26 mouse cellular contexts compared by ENCODE assay signal in genomic region chr16:23492783-23493182, GRCm38 (mm10). TPM values are rescaled to one million over a fixed set of nuclear protein-coding genes. Genes with fewer than 3 reads are reported as not detected.
DNase-seq lines count a peak whose midpoint lies in the region; ATAC-seq and TF ChIP-seq lines count a peak whose summit lies in the region.
"Had no signal": no experiment of that assay in that cellular context is flagged by ENCODE, and none has a peak within 500 bp of the region (broad histone marks: within the 10 kb centered on the region; RNA-seq: fewer than 3 reads in every experiment).

No protein-coding gene starts in this region.

- no peak overlapping the region for H3K4me3 ChIP-seq in kidney, adult 2 months (ENCODE audit: insufficient read depth, low read depth, low read length)
- no peak overlapping the region for H3K4me3 ChIP-seq in CH12.LX (replicated peaks in 1 of 3; ENCODE audit: low read depth in 2 of 3, low read length in 2 of 3, poor library complexity in 1 of 3)
- H3K4me3 ChIP-seq in hindbrain, embryonic 10.5 days, result no peak overlapping the region
- H3K4me3 ChIP-seq: embryonic facial prominence, embryonic 13.5 days; forebrain, embryonic 12.5 days; heart, embryonic 12.5 days; hindbrain, embryonic 12.5 days had no signal

- no peak; the same call in 1 of the 2 replicates for TF ChIP-seq RAD21 in CH12.LX (IDR thresholded peaks at IDR 0.05; ENCODE audit: low read depth, low read length)

- no peaks in the 10 kb centered on the region for H3K36me3 ChIP-seq in kidney, adult 2 months (ENCODE audit: control insufficient read depth, insufficient read depth, low read length)
- no peaks in the 10 kb centered on the region for H3K36me3 ChIP-seq in CH12.LX (replicated peaks in 1 of 2; ENCODE audit: control insufficient read depth in 1 of 2, insufficient read depth in 1 of 2, low read length in 1 of 2)
- H3K36me3 ChIP-seq in hindbrain, embryonic 10.5 days, result peaks cover 4% of the 10 kb centered on the region; the same call in 1 of the 2 replicates
- H3K36me3 ChIP-seq: embryonic facial prominence, embryonic 13.5 days; heart, embryonic 12.5 days had no signal

- H3K4me2 ChIP-seq in CH12.LX (ENCODE audit: insufficient read depth, low read depth, poor library complexity, severe bottlenecking), result peak overlapping the region; percentile 66
- H3K4me2 ChIP-seq: embryonic facial prominence, embryonic 13.5 days; forebrain, embryonic 12.5 days; heart, embryonic 12.5 days; hindbrain, embryonic 12.5 days had no signal

- no peaks in the 10 kb centered on the region for H3K79me2 ChIP-seq in CH12.LX (replicated peaks; ENCODE audit: control insufficient read depth, extremely low read depth, insufficient read depth, poor library complexity, severe bottlenecking)

- no peak for TF ChIP-seq CTCF in kidney, adult 2 months (conservative IDR thresholded peaks at IDR 0.05; ENCODE audit: insufficient read depth, insufficient read length, low read depth, low read length)
- no peak for TF ChIP-seq CTCF in CH12.LX (conservative IDR thresholded peaks at IDR 0.05 in 1 of 2, IDR thresholded peaks at IDR 0.05 in 1 of 2; ENCODE audit: low read depth in 2 of 2, low read length in 2 of 2)

- no peaks in the 10 kb centered on the region for H3K4me1 ChIP-seq in kidney, adult 2 months (ENCODE audit: control insufficient read depth, insufficient read depth, low read length)
- H3K4me1 ChIP-seq in CH12.LX (ENCODE audit: control insufficient read depth in 1 of 2, insufficient read depth in 2 of 2), result peaks cover 9 to 42% of the 10 kb centered on the region in 2 experiments
- peaks cover 17% of the 10 kb centered on the region for H3K4me1 ChIP-seq in hindbrain, embryonic 10.5 days (replicated peaks)

- ATAC-seq in common myeloid progenitor, adult 5-6 weeks (replicated peaks; ENCODE audit: low read depth, poor library complexity, severe bottlenecking), result 0 out of 2 replicates have a peak, but pooled peaks have one; percentile 39
- ATAC-seq: activated CD4-positive, CD25-positive, alpha-beta regulatory T cell, adult 4 months; CD4-positive, CD25-positive, alpha-beta regulatory T cell, adult 4 months; forebrain, postnatal 0 days; hindbrain, embryonic 16.5 days; inflammation-experienced regulatory T-cells, adult 6 months; Patski had no signal

- TF ChIP-seq EP300 in CH12.LX (IDR thresholded peaks at IDR 0.05; ENCODE audit: low read length), result peak; percentile 97

- no peak for TF ChIP-seq POLR2A in kidney, adult 2 months (IDR thresholded peaks at IDR 0.05; ENCODE audit: low read depth, low read length)
- no peak for TF ChIP-seq POLR2A in CH12.LX (IDR thresholded peaks at IDR 0.05; ENCODE audit: low read depth, low read length)

- H3K27me3 ChIP-seq in kidney, adult 2 months (replicated peaks; ENCODE audit: control insufficient read depth, insufficient read depth, low read length), result no peaks in the 10 kb centered on the region
- peaks cover 3% of the 10 kb centered on the region for H3K27me3 ChIP-seq in CH12.LX (replicated peaks)
- H3K27me3 ChIP-seq in hindbrain, embryonic 10.5 days (ENCODE audit: insufficient read depth, poor library complexity, severe bottlenecking), result peaks cover 41% of the 10 kb centered on the region
- H3K27me3 ChIP-seq: embryonic facial prominence, embryonic 13.5 days; hindbrain, embryonic 12.5 days; Patski had no signal

- H3K9ac ChIP-seq in CH12.LX (ENCODE audit: insufficient read depth, low read depth), result no peak overlapping the region
- H3K9ac ChIP-seq: embryonic facial prominence, embryonic 13.5 days; forebrain, embryonic 12.5 days; forebrain, postnatal 0 days; heart, embryonic 12.5 days; hindbrain, embryonic 12.5 days had no signal

- WGBS in kidney, adult 2 months, result 83% methylated on average over 4 of the region's 4 CpGs
- 74% methylated on average over 4 of the region's 4 CpGs for WGBS in hindbrain, embryonic 10.5 days

- in situ Hi-C loops in CH12.LX (cut with MboI; ENCODE audit: low pct_ligation_motif_present, low pct_unique_long_range_greater_than_20kb, low sequenced_read_pairs), result no loop called here

- DNase-seq in kidney, adult 2 months, result peak; percentile 25
- no peak for DNase-seq in kidney, postnatal 4 days
- DNase-seq in 3T3-L1 (ENCODE audit: low read depth, low spot score), result peak; percentile 66
- DNase-seq in CH12.LX (ENCODE audit: extremely low read depth), result peak; percentile 74
- DNase-seq in urinary bladder, adult 2 months (ENCODE audit: low spot score), result no peak
- DNase-seq in hindbrain, embryonic 10.5 days (ENCODE audit: low spot score), result no peak
- no peak for DNase-seq in testis, postnatal 10 days (ENCODE audit: low spot score)
- DNase-seq: adrenal gland, adult 8-10 months; B cell, adult 2 months; cerebellum, adult 11-12 months; cerebellum, adult 9-10 months; cerebellum, postnatal 25 days; forebrain, postnatal 0 days; gastrocnemius, postnatal 10 days; heart, postnatal 36 days had no signal

- no peak overlapping the region for H3K27ac ChIP-seq in kidney, adult 2 months (ENCODE audit: insufficient read depth, low read depth, low read length)
- no peak overlapping the region for H3K27ac ChIP-seq in CH12.LX (ENCODE audit: insufficient read depth, low read depth)
- H3K27ac ChIP-seq in hindbrain, embryonic 10.5 days, result no peak overlapping the region; the same call in 1 of the 2 replicates
- H3K27ac ChIP-seq: embryonic facial prominence, embryonic 13.5 days; forebrain, embryonic 12.5 days; hindbrain, embryonic 12.5 days had no signal

- H3K9me3 ChIP-seq in CH12.LX (replicated peaks; ENCODE audit: low read length), result no peaks in the 10 kb centered on the region
- no peaks in the 10 kb centered on the region for H3K9me3 ChIP-seq in hindbrain, embryonic 10.5 days
- H3K9me3 ChIP-seq: embryonic facial prominence, embryonic 13.5 days; forebrain, embryonic 12.5 days; heart, embryonic 12.5 days; hindbrain, embryonic 12.5 days had no signal

- dilution Hi-C loops in CH12.LX (cut with MboI; ENCODE audit: extremely low pct_ligation_motif_present, extremely low pct_unique_long_range_greater_than_20kb, low sequenced_read_pairs), result no loop called here

TF ChIP-seq in CH12.LX, 34 proteins besides CTCF, POLR2A, EP300 and RAD21 (continues in another document):
- TF ChIP-seq USF1 (IDR thresholded peaks at IDR 0.05; ENCODE audit: low read depth, low read length) (no peak), ETS1 (conservative IDR thresholded peaks at IDR 0.05; ENCODE audit: low read depth, low read length) (peak; percentile 92), CHD2 (IDR thresholded peaks at IDR 0.05; ENCODE audit: low read length) (peak; percentile 80), CHD1 (IDR thresholded peaks at IDR 0.05; ENCODE audit: low read depth, low read length) (0 out of 2 replicates have a peak, but pooled peaks have one; percentile 44), E2F4 (IDR thresholded peaks at IDR 0.05; ENCODE audit: insufficient replicate concordance, low read depth, low read length) (no peak), RCOR1 (conservative IDR thresholded peaks at IDR 0.05; ENCODE audit: low read depth, low read length) (peak; percentile 95), MXI1 (IDR thresholded peaks at IDR 0.05; ENCODE audit: low read depth, low read length) (peak; percentile 67; the same call in 1 of the 2 replicates), MYC (IDR thresholded peaks at IDR 0.05; ENCODE audit: low read depth, low read length) (peak; percentile 77), TCF12 (IDR thresholded peaks at IDR 0.05; ENCODE audit: low read depth, low read length) (peak; percentile 79), KAT2A (IDR thresholded peaks at IDR 0.05; ENCODE audit: insufficient replicate concordance, low read length) (0 out of 2 replicates have a peak, but pooled peaks have one; percentile 22), MAZ (IDR thresholded peaks at IDR 0.05; ENCODE audit: low read depth, low read length) (peak; percentile 74), PAX5 (IDR thresholded peaks at IDR 0.05; ENCODE audit: low read length) (no peak), SMC3 (IDR thresholded peaks at IDR 0.05; ENCODE audit: low read depth, low read length) (peak; percentile 17; the same call in 1 of the 2 replicates), POLR2AphosphoS2 (IDR thresholded peaks at IDR 0.05; ENCODE audit: low read depth, low read length) (no peak), IRF4 (IDR thresholded peaks at IDR 0.05; ENCODE audit: low read depth, low read length) (peak; percentile 95), BHLHE40 (IDR thresholded peaks at IDR 0.05; ENCODE audit: low read depth, low read length) (peak; percentile 90), NELFE (IDR thresholded peaks at IDR 0.05; ENCODE audit: low read depth, low read length) (no peak), JUND (conservative IDR thresholded peaks at IDR 0.05; ENCODE audit: low read depth, low read length) (peak; percentile 89), ZC3H11A (IDR thresholded peaks at IDR 0.05; ENCODE audit: low read depth, low read length) (no peak), ZKSCAN1 (IDR thresholded peaks at IDR 0.05; ENCODE audit: borderline replicate concordance, low read depth, low read length) (no peak), NRF1 (IDR thresholded peaks at IDR 0.05; ENCODE audit: low read depth, low read length) (no peak), TBP (conservative IDR thresholded peaks at IDR 0.05; ENCODE audit: low read depth, low read length) (no peak), MEF2A (IDR thresholded peaks at IDR 0.05; ENCODE audit: borderline replicate concordance, low read depth, low read length) (peak; percentile 74; the same call in 1 of the 2 replicates), ELF1 (IDR thresholded peaks at IDR 0.05; ENCODE audit: low read depth, low read length) (0 out of 2 replicates have a peak, but pooled peaks have one; percentile 34), ZNF384 (IDR thresholded peaks at IDR 0.05; ENCODE audit: low read depth, low read length) (peak; percentile 48; the same call in 1 of the 2 replicates)

RNA-seq across cellular contexts. Expression of gene Rtp4, which starts 27.3 kb away (rescaled TPM):
- polyA plus RNA-seq in kidney, adult 2 months (2012; rRNA removed), result 14.4 and 21.6 TPM in 2 replicates
- not detected in 2 replicates for total RNA-seq in CH12.LX (2012; rRNA removed)
- 0.28 TPM in 2 replicates for total RNA-seq in CH12.LX (2014; rRNA removed)
- polyA plus RNA-seq in CH12.LX (2012; ENCODE audit: insufficient read length, low read depth), result 0.21 and 0.26 TPM in 2 replicates
- 6.4 and 11.1 TPM in 2 replicates for total RNA-seq in common myeloid progenitor, adult 5-6 weeks (2017)
- 20.3 and 24.0 TPM in 2 replicates for polyA plus RNA-seq in urinary bladder, adult 2 months (2012; rRNA removed)
- 1.2 and 1.5 TPM in 2 replicates for polyA plus RNA-seq in hindbrain, embryonic 10.5 days (2016; fragmentation: Nextera tagmentation; extraction: Ambion mirVana)
- total RNA-seq: MEL had no signal

RNA-seq across cellular contexts. Expression of gene Masp1, which starts 27.8 kb away (rescaled TPM):
- 2.6 TPM in 2 replicates for polyA plus RNA-seq in kidney, adult 2 months (2012; rRNA removed)
- total RNA-seq in CH12.LX (2012; rRNA removed) (0.08 TPM in 1 of 2 replicates, not detected in the other), CH12.LX (2014; rRNA removed) (0.11 and 0.15 TPM in 2 replicates)
- polyA plus RNA-seq in CH12.LX (2012; ENCODE audit: insufficient read length, low read depth), result 0.34 and 0.42 TPM in 2 replicates
- total RNA-seq in common myeloid progenitor, adult 5-6 weeks (2017), result not detected in 2 replicates
- polyA plus RNA-seq in urinary bladder, adult 2 months (2012; rRNA removed), result 2.3 and 2.6 TPM in 2 replicates
- 6.2 and 19.2 TPM in 2 replicates for polyA plus RNA-seq in hindbrain, embryonic 10.5 days (2016; fragmentation: Nextera tagmentation; extraction: Ambion mirVana)
- total RNA-seq: MEL had no signal
- polyA plus RNA-seq: activated CD4-positive, CD25-positive, alpha-beta regulatory T cell, adult 4 months; CD4-positive, CD25-positive, alpha-beta regulatory T cell, adult 4 months; inflammation-experienced regulatory T-cells, adult 6 months had no signal

Comparison
In these comparisons a context has a peak if more than half of its experiments do, and no peak if none do; other contexts are left out.
1. DNase-seq: peak in kidney, adult 2 months (single experiment), 3T3-L1 (single experiment) and CH12.LX (single experiment); none in kidney, postnatal 4 days (0 of 2), urinary bladder, adult 2 months (single experiment), hindbrain, embryonic 10.5 days (single experiment) and testis, postnatal 10 days (single experiment).